Mouse (Mus musculus) gastrocnemius, postnatal 25 days (tissue): ENCODE data around the gene Kat8. TPM values are rescaled to one million over a fixed set of nuclear protein-coding genes. Genes with fewer than 3 reads are reported as not detected.
"Not testable (repeated sequence)": the region's sequence is repeated elsewhere in the genome, so short reads cannot be mapped to it uniquely, and the experiment has no call there.

Source experiments
- DNase-seq: peaks from one replicate; pipeline ENCODE4 v3.0.0; 2022
- long read RNA-seq, 2 experiments: library from polyadenylated mRNA; stranded (forward); transcript quantifications; one replicate each; pipeline ENCODE4 v2.0.0; 2021
- total RNA-seq, 2 experiments: library from RNA; stranded (reverse); gene quantifications; 1 replicate in 1 of 2; 2 replicates in 1 of 2; pipeline ENCODE4 v1.2.3; 2021

Kat8 gene
- total RNA-seq: 10 to 100 TPM; 19.9 to 20.0 TPM
- long read RNA-seq, experiment 1, transcript Kat8-201 (11 exons, 1,579 nt): major isoform, 25 of 29 reads
- long read RNA-seq, experiment 1, partial matches to known transcripts: 3 of 29 reads
- long read RNA-seq, experiment 1, other reads (novel, unspliced or antisense): 1 of 29 reads
- long read RNA-seq, experiment 2, transcript Kat8-201 (11 exons, 1,579 nt): major isoform, 29 of 32 reads
- long read RNA-seq, experiment 2, partial matches to known transcripts: 1 of 32 reads
- long read RNA-seq, experiment 2, other reads (novel, unspliced or antisense): 2 of 32 reads

GRCm38 (mm10) chr7:127912190-127912871 is at the start of gene Kat8:
Gene Kat8, plus strand, starts transcription at chr7:127912516.
- peak; percentile 89 for DNase-seq

- DNase-seq: no peak
Observed at GRCm38 (mm10) chr7:127866434-127866833, 45.9 kb upstream of the Kat8 start.

GRCm38 (mm10) chr7:127867641-127868040 is 44.7 kb upstream of the Kat8 start:
- no peak for DNase-seq

GRCm38 (mm10) chr7:127869149-127869810 is 43.0 kb upstream of the Kat8 start:
- DNase-seq: peak; percentile 48

GRCm38 (mm10) chr7:127870136-127870821 is 42.0 kb upstream of the Kat8 start:
- no peak for DNase-seq

- no peak for DNase-seq
Observed at GRCm38 (mm10) chr7:127874812-127875626, 37.3 kb upstream of the Kat8 start.

GRCm38 (mm10) chr7:127875627-127876001 is 36.7 kb upstream of the Kat8 start:
- DNase-seq: peak; percentile 94

GRCm38 (mm10) chr7:127876041-127876466 is 36.3 kb upstream of the Kat8 start, which contains the start of gene Zfp646:
Gene Zfp646, plus strand, starts transcription at chr7:127876221.
- DNase-seq: peak; percentile 84

GRCm38 (mm10) chr7:127876467-127877348 is 35.6 kb upstream of the Kat8 start, which contains the start of gene Zfp668:
Gene Zfp668, minus strand, starts transcription at chr7:127876828.
- DNase-seq: peak; percentile 87

- DNase-seq: no peak
Observed at GRCm38 (mm10) chr7:127879301-127879700, 33.0 kb upstream of the Kat8 start.

GRCm38 (mm10) chr7:127880431-127880830 is 31.9 kb upstream of the Kat8 start:
- DNase-seq: no peak

GRCm38 (mm10) chr7:127885951-127886350 is 26.4 kb upstream of the Kat8 start:
- peak; percentile 85 for DNase-seq

- DNase-seq: no peak
Observed at GRCm38 (mm10) chr7:127886551-127886950, 25.8 kb upstream of the Kat8 start.

GRCm38 (mm10) chr7:127887191-127887590 is 25.1 kb upstream of the Kat8 start:
- no peak for DNase-seq

GRCm38 (mm10) chr7:127887781-127888180 is 24.5 kb upstream of the Kat8 start:
- no peak for DNase-seq

- DNase-seq: no peak
Observed at GRCm38 (mm10) chr7:127888821-127889220, 23.5 kb upstream of the Kat8 start.

GRCm38 (mm10) chr7:127890798-127891197 is 21.5 kb upstream of the Kat8 start, which contains the start of gene Prss53:
Gene Prss53, minus strand, starts transcription at chr7:127890970.
- no peak for DNase-seq

- no peak for DNase-seq
Observed at GRCm38 (mm10) chr7:127894480-127894879, 17.8 kb upstream of the Kat8 start.

GRCm38 (mm10) chr7:127895442-127895841 is 16.9 kb upstream of the Kat8 start, which contains the start of the genes Gm21974 and Vkorc1:
Gene Gm21974, minus strand, starts transcription at chr7:127895454.
Gene Vkorc1, minus strand, starts transcription at chr7:127895617.
- DNase-seq: peak; percentile 96

- DNase-seq: not testable (repeated sequence)
Observed at GRCm38 (mm10) chr7:127895891-127896290, 16.4 kb upstream of the Kat8 start.
